Mouse (Mus musculus): ENCODE measurements around the gene Dpt. TPM values are rescaled to one million over a fixed set of nuclear protein-coding genes. Genes with fewer than 3 reads are reported as not detected.
A peak's percentile ranks its signal among the peaks of the same experiment; 100 is the strongest.

The Dpt gene
- polyA plus RNA-seq (2012; rRNA removed) = 10.2 and 14.6 TPM in 2 replicates

- TF ChIP-seq POLR2A (IDR thresholded peaks at IDR 0.05; ENCODE audit: control insufficient read depth, extremely low read depth, insufficient read depth, low read length, poor library complexity) (no peak), CTCF (IDR thresholded peaks at IDR 0.05; ENCODE audit: borderline replicate concordance, control insufficient read depth, extremely low read depth, insufficient read depth, low read length, poor library complexity) (no peak)
- Histone ChIP-seq H3K4me3 (ENCODE audit: control insufficient read depth, insufficient read depth, low read length) (no peak within 1 kb of the TSS), H3K27ac (ENCODE audit: control insufficient read depth, insufficient read depth, low read length) (no peak within 1 kb of the TSS), H3K36me3 (ENCODE audit: control insufficient read depth, insufficient read depth, low read length) (no peaks in the 10 kb centered on the region), H3K27me3 (ENCODE audit: control insufficient read depth, insufficient read depth, low read length) (no peaks in the 10 kb centered on the region), H3K4me1 (replicated peaks; ENCODE audit: control insufficient read depth, insufficient read depth, low read length) (no peaks in the 10 kb centered on the region)
- no peak for DNase-seq
- 94% methylated on average over 8 of the region's 8 CpGs for WGBS
Measured at GRCm38 (mm10) chr1:164796471-164796870, at the start of gene Dpt. Gene Dpt, plus strand, starts transcription at chr1:164796644.

- no peak for DNase-seq
- H3K4me1 ChIP-seq (replicated peaks; ENCODE audit: control insufficient read depth, insufficient read depth, low read length) = no peaks in the 10 kb centered on the region
- H3K27me3 ChIP-seq (ENCODE audit: control insufficient read depth, insufficient read depth, low read length) = no peaks in the 10 kb centered on the region
- 95% methylated on average over 4 of the region's 4 CpGs for WGBS
- no peak overlapping the region for H3K4me3 ChIP-seq (ENCODE audit: control insufficient read depth, insufficient read depth, low read length)
- H3K27ac ChIP-seq (ENCODE audit: control insufficient read depth, insufficient read depth, low read length) = no peak overlapping the region
- TF ChIP-seq POLR2A (IDR thresholded peaks at IDR 0.05; ENCODE audit: control insufficient read depth, extremely low read depth, insufficient read depth, low read length, poor library complexity) = no peak
- no peak for TF ChIP-seq CTCF (IDR thresholded peaks at IDR 0.05; ENCODE audit: borderline replicate concordance, control insufficient read depth, extremely low read depth, insufficient read depth, low read length, poor library complexity)
- H3K36me3 ChIP-seq (ENCODE audit: control insufficient read depth, insufficient read depth, low read length) = no peaks in the 10 kb centered on the region
Measured at GRCm38 (mm10) chr1:164753736-164754135, 42.7 kb upstream of the Dpt start.

GRCm38 (mm10) chr1:164755671-164756070 lies 40.8 kb upstream of the Dpt start:
- TF ChIP-seq CTCF (IDR thresholded peaks at IDR 0.05; ENCODE audit: borderline replicate concordance, control insufficient read depth, extremely low read depth, insufficient read depth, low read length, poor library complexity) (no peak), POLR2A (IDR thresholded peaks at IDR 0.05; ENCODE audit: control insufficient read depth, extremely low read depth, insufficient read depth, low read length, poor library complexity) (no peak)
- WGBS = 95% methylated on average over 3 of the region's 3 CpGs
- Histone ChIP-seq H3K27ac (ENCODE audit: control insufficient read depth, insufficient read depth, low read length) (no peak overlapping the region), H3K36me3 (ENCODE audit: control insufficient read depth, insufficient read depth, low read length) (no peaks in the 10 kb centered on the region), H3K4me1 (replicated peaks; ENCODE audit: control insufficient read depth, insufficient read depth, low read length) (no peaks in the 10 kb centered on the region), H3K27me3 (ENCODE audit: control insufficient read depth, insufficient read depth, low read length) (no peaks in the 10 kb centered on the region), H3K4me3 (ENCODE audit: control insufficient read depth, insufficient read depth, low read length) (no peak overlapping the region)
- no peak for DNase-seq

- TF ChIP-seq CTCF (IDR thresholded peaks at IDR 0.05; ENCODE audit: borderline replicate concordance, control insufficient read depth, extremely low read depth, insufficient read depth, low read length, poor library complexity) = no peak
- TF ChIP-seq POLR2A (IDR thresholded peaks at IDR 0.05; ENCODE audit: control insufficient read depth, extremely low read depth, insufficient read depth, low read length, poor library complexity) = no peak
- DNase-seq = no peak
- WGBS = 70% methylated on average over 2 of the region's 2 CpGs
- Histone ChIP-seq H3K27me3 (ENCODE audit: control insufficient read depth, insufficient read depth, low read length) (no peaks in the 10 kb centered on the region), H3K4me3 (ENCODE audit: control insufficient read depth, insufficient read depth, low read length) (no peak overlapping the region), H3K4me1 (replicated peaks; ENCODE audit: control insufficient read depth, insufficient read depth, low read length) (no peaks in the 10 kb centered on the region), H3K27ac (ENCODE audit: control insufficient read depth, insufficient read depth, low read length) (no peak overlapping the region), H3K36me3 (ENCODE audit: control insufficient read depth, insufficient read depth, low read length) (no peaks in the 10 kb centered on the region)
Measured at GRCm38 (mm10) chr1:164756951-164757350, 39.5 kb upstream of the Dpt start.

- Histone ChIP-seq H3K27me3 (ENCODE audit: control insufficient read depth, insufficient read depth, low read length) (no peaks in the 10 kb centered on the region), H3K4me1 (replicated peaks; ENCODE audit: control insufficient read depth, insufficient read depth, low read length) (no peaks in the 10 kb centered on the region), H3K4me3 (ENCODE audit: control insufficient read depth, insufficient read depth, low read length) (no peak overlapping the region), H3K27ac (ENCODE audit: control insufficient read depth, insufficient read depth, low read length) (no peak overlapping the region), H3K36me3 (ENCODE audit: control insufficient read depth, insufficient read depth, low read length) (no peaks in the 10 kb centered on the region)
- TF ChIP-seq POLR2A (IDR thresholded peaks at IDR 0.05; ENCODE audit: control insufficient read depth, extremely low read depth, insufficient read depth, low read length, poor library complexity) (no peak), CTCF (IDR thresholded peaks at IDR 0.05; ENCODE audit: borderline replicate concordance, control insufficient read depth, extremely low read depth, insufficient read depth, low read length, poor library complexity) (no peak)
- WGBS = 70% methylated on average over 2 of the region's 2 CpGs
- DNase-seq = no peak
Measured at GRCm38 (mm10) chr1:164758401-164758800, 38.0 kb upstream of the Dpt start.

GRCm38 (mm10) chr1:164762276-164762675 lies 34.2 kb upstream of the Dpt start:
- TF ChIP-seq POLR2A (IDR thresholded peaks at IDR 0.05; ENCODE audit: control insufficient read depth, extremely low read depth, insufficient read depth, low read length, poor library complexity) (no peak), CTCF (IDR thresholded peaks at IDR 0.05; ENCODE audit: borderline replicate concordance, control insufficient read depth, extremely low read depth, insufficient read depth, low read length, poor library complexity) (no peak)
- Histone ChIP-seq H3K36me3 (ENCODE audit: control insufficient read depth, insufficient read depth, low read length) (no peaks in the 10 kb centered on the region), H3K27me3 (ENCODE audit: control insufficient read depth, insufficient read depth, low read length) (no peaks in the 10 kb centered on the region), H3K4me1 (replicated peaks; ENCODE audit: control insufficient read depth, insufficient read depth, low read length) (no peaks in the 10 kb centered on the region), H3K4me3 (ENCODE audit: control insufficient read depth, insufficient read depth, low read length) (no peak overlapping the region), H3K27ac (ENCODE audit: control insufficient read depth, insufficient read depth, low read length) (no peak overlapping the region)
- peak; percentile 13 for DNase-seq
- 60% methylated on average over 2 of the region's 2 CpGs for WGBS

- Histone ChIP-seq H3K27ac (ENCODE audit: control insufficient read depth, insufficient read depth, low read length) (no peak overlapping the region), H3K4me1 (replicated peaks; ENCODE audit: control insufficient read depth, insufficient read depth, low read length) (no peaks in the 10 kb centered on the region), H3K4me3 (ENCODE audit: control insufficient read depth, insufficient read depth, low read length) (no peak overlapping the region), H3K36me3 (ENCODE audit: control insufficient read depth, insufficient read depth, low read length) (no peaks in the 10 kb centered on the region), H3K27me3 (ENCODE audit: control insufficient read depth, insufficient read depth, low read length) (no peaks in the 10 kb centered on the region)
- 92% methylated on average over 3 of the region's 3 CpGs for WGBS
- TF ChIP-seq POLR2A (IDR thresholded peaks at IDR 0.05; ENCODE audit: control insufficient read depth, extremely low read depth, insufficient read depth, low read length, poor library complexity) = no peak
- TF ChIP-seq CTCF (IDR thresholded peaks at IDR 0.05; ENCODE audit: borderline replicate concordance, control insufficient read depth, extremely low read depth, insufficient read depth, low read length, poor library complexity) = no peak
- DNase-seq = no peak
Measured at GRCm38 (mm10) chr1:164766646-164767045, 29.8 kb upstream of the Dpt start.
